Mouse (Mus musculus): ENCODE results near the gene Lalba. TPM values are rescaled to one million over a fixed set of nuclear protein-coding genes. Genes with fewer than 3 reads are reported as not detected.

Lalba gene
- polyA plus RNA-seq, 1 experiment, result not detected

Other genes with a start within 250 kb of the Lalba start
- not detected in 2 replicates for gene Olfr286, start 248.3 kb downstream of the Lalba start, polyA plus RNA-seq (2012; rRNA removed)
- gene H1fnt, start 225.4 kb downstream of the Lalba start, polyA plus RNA-seq (2012; rRNA removed), result not detected in 2 replicates
- gene Zfp641, start 186.6 kb downstream of the Lalba start, polyA plus RNA-seq (2012; rRNA removed), result 7.7 and 13.9 TPM in 2 replicates
- not detected in 2 replicates for gene Olfr285, start 165.4 kb downstream of the Lalba start, polyA plus RNA-seq (2012; rRNA removed)
- gene Olfr284, start 141.7 kb downstream of the Lalba start, polyA plus RNA-seq (2012; rRNA removed), result not detected in 2 replicates
- not detected in 2 replicates for gene Olfr283, start 101.8 kb downstream of the Lalba start, polyA plus RNA-seq (2012; rRNA removed)
- gene Olfr282, start 51.5 kb downstream of the Lalba start, polyA plus RNA-seq (2012; rRNA removed), result not detected in 2 replicates
- gene Olfr281, start 30.1 kb downstream of the Lalba start, polyA plus RNA-seq (2012; rRNA removed), result not detected in 2 replicates
- not detected in 2 replicates for gene OR5BS1P, start 12.8 kb downstream of the Lalba start, polyA plus RNA-seq (2012; rRNA removed)
- gene Olfr279, start 9.7 kb upstream of the Lalba start, polyA plus RNA-seq (2012; rRNA removed), result not detected in 2 replicates
- 106 and 115 TPM in 2 replicates for gene Kansl2, start 51.5 kb upstream of the Lalba start, polyA plus RNA-seq (2012; rRNA removed)
- gene Ccnt1, start 88.2 kb upstream of the Lalba start, polyA plus RNA-seq (2012; rRNA removed), result 25.5 and 29.5 TPM in 2 replicates
- gene 4930415O20Rik, start 88.3 kb upstream of the Lalba start, polyA plus RNA-seq (2012; rRNA removed), result not detected in 2 replicates
- 38.3 and 50.2 TPM in 2 replicates for gene Adcy6, start 127.4 kb upstream of the Lalba start, polyA plus RNA-seq (2012; rRNA removed)
- gene Cacnb3, start 148.1 kb upstream of the Lalba start, polyA plus RNA-seq (2012; rRNA removed), result 287 and 323 TPM in 2 replicates
- gene Ddx23, start 180.2 kb upstream of the Lalba start, polyA plus RNA-seq (2012; rRNA removed), result 38.9 and 55.6 TPM in 2 replicates
- gene Rnd1, start 194.7 kb upstream of the Lalba start, polyA plus RNA-seq (2012; rRNA removed), result 13.7 and 14.0 TPM in 2 replicates
- gene Ccdc65, start 225.5 kb upstream of the Lalba start, polyA plus RNA-seq (2012; rRNA removed), result 1.7 and 3.2 TPM in 2 replicates
- gene Fkbp11, start 245.5 kb upstream of the Lalba start, polyA plus RNA-seq (2012; rRNA removed), result 4.7 and 5.9 TPM in 2 replicates

All from brain, embryonic 14.5 days (tissue).